Mouse (Mus musculus): Measurements from ENCODE around the gene Sac3d1. TPM values are rescaled to one million over a fixed set of nuclear protein-coding genes. Genes with fewer than 3 reads are reported as not detected.

Sac3d1 gene
- total and polyA plus RNA-seq, 2 experiments from 2014 or later, result 53.1 to 73.1 TPM

GRCm38 (mm10) chr19:6113116-6113515, 5.3 kb downstream of the Sac3d1 start:
- Histone ChIP-seq H3K4me3 (ENCODE audit: low read depth, low read length) (no peak overlapping the region), H3K4me2 (ENCODE audit: low read depth, low read length, poor library complexity, severe bottlenecking) (no peak overlapping the region), H3K4me1 (ENCODE audit: insufficient read depth, low read length) (no peaks in the 10 kb centered on the region), H3K9ac (replicated peaks; ENCODE audit: low read length, poor library complexity, severe bottlenecking) (no peak overlapping the region), H3K9me3 (ENCODE audit: low read length) (no peaks in the 10 kb centered on the region), H3K27ac (ENCODE audit: low read depth, low read length) (no peak overlapping the region), H3K36me3 (ENCODE audit: insufficient read depth, low read length) (peaks cover 27% of the 10 kb centered on the region), H3K27me3 (ENCODE audit: insufficient read depth, low read length) (no peaks in the 10 kb centered on the region)
- WGBS, result 72% methylated on average over 6 of the region's 6 CpGs
- no peak for DNase-seq (ENCODE audit: low spot score)
- ATAC-seq (ENCODE audit: low FRiP score), result no peak
- TF ChIP-seq CTCF (IDR thresholded peaks at IDR 0.05), result no peak

- no peak within 1 kb of the TSS for H3K4me3 ChIP-seq (ENCODE audit: low read depth, low read length)
- H3K27ac ChIP-seq (ENCODE audit: low read depth, low read length), result no peak within 1 kb of the TSS
- WGBS, result 82% methylated on average over 7 of the region's 7 CpGs
- no peak for DNase-seq (ENCODE audit: low spot score)
- no peak for ATAC-seq (ENCODE audit: low FRiP score)
- H3K27me3 ChIP-seq (ENCODE audit: insufficient read depth, low read length), result no peaks in the 10 kb centered on the region
- no peak within 1 kb of the TSS for H3K4me2 ChIP-seq (ENCODE audit: low read depth, low read length, poor library complexity, severe bottlenecking)
- H3K4me1 ChIP-seq (ENCODE audit: insufficient read depth, low read length), result no peaks in the 10 kb centered on the region
- H3K36me3 ChIP-seq (ENCODE audit: insufficient read depth, low read length), result no peaks in the 10 kb centered on the region
- H3K9ac ChIP-seq (replicated peaks; ENCODE audit: low read length, poor library complexity, severe bottlenecking), result no peak within 1 kb of the TSS
- TF ChIP-seq CTCF (IDR thresholded peaks at IDR 0.05), result no peak
- H3K9me3 ChIP-seq (ENCODE audit: low read length), result no peaks in the 10 kb centered on the region
Measured at GRCm38 (mm10) chr19:6105586-6105985, 12.9 kb downstream of the Sac3d1 start, which contains the start of gene Naaladl1. Naaladl1 (plus strand) TSS chr19:6105782.

- no peaks in the 10 kb centered on the region for H3K36me3 ChIP-seq (ENCODE audit: insufficient read depth, low read length)
- WGBS, result 67% methylated on average over 4 of the region's 4 CpGs
- no peak for TF ChIP-seq CTCF (IDR thresholded peaks at IDR 0.05)
- no peak overlapping the region for H3K4me2 ChIP-seq (ENCODE audit: low read depth, low read length, poor library complexity, severe bottlenecking)
- H3K9ac ChIP-seq (replicated peaks; ENCODE audit: low read length, poor library complexity, severe bottlenecking), result no peak overlapping the region
- H3K4me3 ChIP-seq (ENCODE audit: low read depth, low read length), result no peak overlapping the region
- no peaks in the 10 kb centered on the region for H3K4me1 ChIP-seq (ENCODE audit: insufficient read depth, low read length)
- H3K9me3 ChIP-seq (ENCODE audit: low read length), result no peaks in the 10 kb centered on the region
- DNase-seq (ENCODE audit: low spot score), result no peak
- no peak overlapping the region for H3K27ac ChIP-seq (ENCODE audit: low read depth, low read length)
- H3K27me3 ChIP-seq (ENCODE audit: insufficient read depth, low read length), result no peaks in the 10 kb centered on the region
- no peak for ATAC-seq (ENCODE audit: low FRiP score)
Measured at GRCm38 (mm10) chr19:6104476-6104875, 14.0 kb downstream of the Sac3d1 start.

DNA sequence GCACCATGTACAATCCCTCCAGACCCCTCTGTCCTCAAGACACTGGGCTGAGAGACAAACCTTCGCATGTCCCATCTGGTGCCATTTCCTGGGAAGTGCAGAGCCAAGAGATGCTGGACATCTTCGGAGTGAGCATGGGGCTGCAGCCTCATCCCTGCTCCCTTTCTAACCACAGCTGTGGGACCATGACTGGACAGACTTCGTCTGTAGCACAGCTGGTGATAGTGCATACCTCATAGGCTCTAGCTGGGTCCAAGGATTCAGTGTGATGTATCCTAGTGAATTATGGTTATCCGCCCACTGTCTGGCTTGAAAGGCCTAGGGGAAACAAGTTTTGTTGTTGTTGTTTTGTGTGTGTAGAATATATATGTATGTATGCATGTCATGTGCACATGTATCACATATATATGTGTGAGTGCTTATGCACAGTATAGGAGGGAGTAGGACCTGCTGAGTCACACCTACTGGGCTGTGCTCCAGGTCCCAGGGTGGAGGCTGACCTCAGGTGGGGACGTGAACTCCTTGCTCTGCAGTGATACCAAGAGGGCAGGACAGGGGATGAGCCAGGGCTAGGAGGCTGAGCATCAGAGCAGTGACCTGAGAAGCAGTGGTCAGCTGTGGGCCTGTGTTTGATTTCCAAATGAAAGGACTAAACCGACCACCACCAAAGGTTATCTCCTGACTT, 16.1 kb downstream of the Sac3d1 start:
- Histone ChIP-seq H3K4me3 (ENCODE audit: low read depth, low read length) (no peak overlapping the region), H3K4me2 (ENCODE audit: low read depth, low read length, poor library complexity, severe bottlenecking) (no peak overlapping the region), H3K4me1 (ENCODE audit: insufficient read depth, low read length) (no peaks in the 10 kb centered on the region), H3K27me3 (ENCODE audit: insufficient read depth, low read length) (no peaks in the 10 kb centered on the region), H3K27ac (ENCODE audit: low read depth, low read length) (no peak overlapping the region), H3K9ac (replicated peaks; ENCODE audit: low read length, poor library complexity, severe bottlenecking) (no peak overlapping the region), H3K9me3 (ENCODE audit: low read length) (no peaks in the 10 kb centered on the region), H3K36me3 (ENCODE audit: insufficient read depth, low read length) (no peaks in the 10 kb centered on the region)
- no peak for DNase-seq (ENCODE audit: low spot score)
- no peak for ATAC-seq (ENCODE audit: low FRiP score)
- no peak for TF ChIP-seq CTCF (IDR thresholded peaks at IDR 0.05)
- WGBS, result 81% methylated on average over 6 of the region's 6 CpGs

DNA sequence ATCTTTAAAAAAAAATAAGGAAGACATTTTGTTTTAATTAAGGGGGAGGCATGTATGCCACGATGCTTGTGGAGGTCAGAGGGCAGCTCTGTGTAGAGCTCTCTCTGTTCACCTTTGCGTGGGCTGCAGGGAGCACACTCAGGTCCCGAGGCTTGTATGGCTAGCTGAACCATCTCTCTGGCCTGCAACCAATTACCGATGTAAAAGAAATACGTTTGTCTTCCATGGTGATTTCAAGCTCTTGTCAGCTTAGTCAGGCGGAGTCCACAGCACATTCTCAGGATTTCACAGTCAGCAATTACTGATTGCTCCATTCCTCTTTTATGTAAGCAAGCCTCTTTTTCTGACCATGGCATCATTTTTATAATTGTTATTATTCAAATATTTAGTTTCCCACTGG, 17.3 kb downstream of the Sac3d1 start:
- Histone ChIP-seq H3K27ac (ENCODE audit: low read depth, low read length) (no peak overlapping the region), H3K9ac (replicated peaks; ENCODE audit: low read length, poor library complexity, severe bottlenecking) (no peak overlapping the region), H3K4me2 (ENCODE audit: low read depth, low read length, poor library complexity, severe bottlenecking) (no peak overlapping the region), H3K27me3 (ENCODE audit: insufficient read depth, low read length) (no peaks in the 10 kb centered on the region), H3K9me3 (ENCODE audit: low read length) (no peaks in the 10 kb centered on the region), H3K4me1 (ENCODE audit: insufficient read depth, low read length) (no peaks in the 10 kb centered on the region), H3K4me3 (ENCODE audit: low read depth, low read length) (no peak overlapping the region), H3K36me3 (ENCODE audit: insufficient read depth, low read length) (no peaks in the 10 kb centered on the region)
- no peak for TF ChIP-seq CTCF (IDR thresholded peaks at IDR 0.05)
- ATAC-seq (ENCODE audit: low FRiP score) (no peak), DNase-seq (ENCODE audit: low spot score) (no peak)
- WGBS, result 78% methylated on average over 6 of the region's 6 CpGs

DNA sequence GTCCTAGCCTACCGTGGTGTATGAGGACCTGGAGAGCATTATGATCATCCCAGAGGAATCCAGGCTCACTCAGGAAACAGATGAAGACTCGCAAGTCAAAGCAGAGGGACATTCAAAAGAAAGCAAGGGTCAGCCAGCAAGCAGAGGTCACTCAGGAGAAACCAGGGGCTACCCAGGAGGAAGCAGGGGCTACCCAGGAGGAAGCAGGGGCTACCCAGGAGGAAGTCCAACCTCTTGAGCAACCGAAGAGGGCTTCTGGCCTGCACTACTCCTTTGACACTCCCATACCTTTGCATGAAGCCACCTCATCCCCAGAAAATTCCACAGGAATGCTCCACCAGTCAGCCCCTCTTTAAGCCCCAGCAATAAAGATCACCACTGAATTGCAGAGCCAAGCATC, 20.6 kb downstream of the Sac3d1 start:
- Histone ChIP-seq H3K9me3 (ENCODE audit: low read length) (no peaks in the 10 kb centered on the region), H3K4me2 (ENCODE audit: low read depth, low read length, poor library complexity, severe bottlenecking) (no peak overlapping the region), H3K4me3 (ENCODE audit: low read depth, low read length) (no peak overlapping the region), H3K27me3 (ENCODE audit: insufficient read depth, low read length) (no peaks in the 10 kb centered on the region), H3K9ac (replicated peaks; ENCODE audit: low read length, poor library complexity, severe bottlenecking) (no peak overlapping the region), H3K36me3 (ENCODE audit: insufficient read depth, low read length) (no peaks in the 10 kb centered on the region), H3K27ac (ENCODE audit: low read depth, low read length) (no peak overlapping the region), H3K4me1 (ENCODE audit: insufficient read depth, low read length) (no peaks in the 10 kb centered on the region)
- ATAC-seq (ENCODE audit: low FRiP score) (no peak), DNase-seq (ENCODE audit: low spot score) (no peak)
- TF ChIP-seq CTCF (IDR thresholded peaks at IDR 0.05), result no peak
- WGBS, result 93% methylated on average over 3 of the region's 3 CpGs

Data from midbrain, postnatal 0 days (tissue).